8 mouse cellular contexts compared by ENCODE assay signal in genomic region chr3:62924441-62924840, GRCm38 (mm10).
DNase-seq lines count a peak whose midpoint lies in the region; ATAC-seq and TF ChIP-seq lines count a peak whose summit lies in the region.

No protein-coding gene starts in this region.

- H3K9ac ChIP-seq in stomach, postnatal 0 days (ENCODE audit: low read length): no peak overlapping the region

- TF ChIP-seq EP300 in stomach, postnatal 0 days (optimal IDR thresholded peaks at IDR 0.05): no peak

- H3K9me3 ChIP-seq in stomach, postnatal 0 days (ENCODE audit: control insufficient read depth, low read length): no peaks in the 10 kb centered on the region

- H3K36me3 ChIP-seq in stomach, postnatal 0 days (ENCODE audit: control insufficient read depth, insufficient read depth, low read length): no peaks in the 10 kb centered on the region

- no peaks in the 10 kb centered on the region for H3K27me3 ChIP-seq in stomach, postnatal 0 days (ENCODE audit: control insufficient read depth, insufficient read depth, low read length)

- intact Hi-C loops in heart, postnatal 10 days (cut with DNase I): loop anchor here (5.0 to 10.0 kb wide), 2 partner anchors 610 to 943 kb away; no protein-coding TSS in a partner anchor

- 3% methylated on average over 1 of the region's 1 CpGs for WGBS in stomach, postnatal 0 days

- peak; percentile 16 to 48 for DNase-seq in heart, postnatal 10 days
- DNase-seq in heart, adult 11 months: no peak
- DNase-seq in right cerebral cortex, adult 18-20 months: peak; percentile 15
- no peak for DNase-seq in right cerebral cortex, postnatal 25 days
- no peak for DNase-seq in stomach, postnatal 0 days (ENCODE audit: low spot score)
- DNase-seq in urinary bladder, postnatal 14 days (ENCODE audit: low spot score): no peak

- no peaks in the 10 kb centered on the region for H3K4me1 ChIP-seq in stomach, postnatal 0 days (replicated peaks; ENCODE audit: control insufficient read depth, insufficient read depth)

- H3K4me3 ChIP-seq in stomach, postnatal 0 days (ENCODE audit: low read depth, low read length): no peak overlapping the region

- H3K4me2 ChIP-seq in stomach, postnatal 0 days (replicated peaks; ENCODE audit: low read depth): no peak overlapping the region

- ATAC-seq in frontal cortex, adult (ENCODE audit: low TSS enrichment): peak; percentile 87
- ATAC-seq in stomach, postnatal 0 days (ENCODE audit: low FRiP score, low TSS enrichment): no peak
- no peak for ATAC-seq in CD4-positive, CD25-positive, alpha-beta regulatory T cell, adult 4 months

- peak; percentile 61 for TF ChIP-seq CTCF in stomach, postnatal 0 days (IDR thresholded peaks at IDR 0.05; ENCODE audit: low read depth)

- H3K27ac ChIP-seq in stomach, postnatal 0 days (replicated peaks): no peak overlapping the region

Comparison
In these comparisons a context has a peak if more than half of its experiments do, and no peak if none do; other contexts are left out.
1. DNase-seq: peak in heart, postnatal 10 days (2 of 2) and right cerebral cortex, adult 18-20 months (single experiment); none in heart, adult 11 months (single experiment), right cerebral cortex, postnatal 25 days (single experiment), stomach, postnatal 0 days (single experiment) and urinary bladder, postnatal 14 days (single experiment).